Mouse (Mus musculus) small intestine, adult 2 months (tissue): Measurements from ENCODE around the gene 1700020N01Rik.

Experiments used
- CTCF ChIP-seq: fragments of 200-500 bp; IDR thresholded peaks from 2 replicates; pipeline ENCODE4 v1.5.1; 2012; ENCODE audit warnings: low read depth, mild to moderate bottlenecking, control low read depth, inconsistent platforms, low read length, moderate library complexity, mixed read lengths; ENCODE audit not compliant: insufficient replicate concordance, insufficient read length; ENCODE audit errors: extremely low read depth
- POLR2A ChIP-seq: fragments of 200-500 bp; IDR thresholded peaks from 2 replicates; pipeline ENCODE4 v1.6.1; 2012; ENCODE audit warnings: low read depth, mild to moderate bottlenecking, control low read depth, inconsistent platforms, low read length, moderate library complexity

- TF ChIP-seq CTCF (no peak), POLR2A (no peak)
These were observed 43.8 kb downstream of the 1700020N01Rik start for GRCm38 (mm10) chr10:21636711-21637081.
